Mouse (Mus musculus): ENCODE measurements around the gene Rhod. TPM values are rescaled to one million over a fixed set of nuclear protein-coding genes. Genes with fewer than 3 reads are reported as not detected.

The Rhod gene
- polyA plus RNA-seq (2012) = not detected in 2 replicates

DNA sequence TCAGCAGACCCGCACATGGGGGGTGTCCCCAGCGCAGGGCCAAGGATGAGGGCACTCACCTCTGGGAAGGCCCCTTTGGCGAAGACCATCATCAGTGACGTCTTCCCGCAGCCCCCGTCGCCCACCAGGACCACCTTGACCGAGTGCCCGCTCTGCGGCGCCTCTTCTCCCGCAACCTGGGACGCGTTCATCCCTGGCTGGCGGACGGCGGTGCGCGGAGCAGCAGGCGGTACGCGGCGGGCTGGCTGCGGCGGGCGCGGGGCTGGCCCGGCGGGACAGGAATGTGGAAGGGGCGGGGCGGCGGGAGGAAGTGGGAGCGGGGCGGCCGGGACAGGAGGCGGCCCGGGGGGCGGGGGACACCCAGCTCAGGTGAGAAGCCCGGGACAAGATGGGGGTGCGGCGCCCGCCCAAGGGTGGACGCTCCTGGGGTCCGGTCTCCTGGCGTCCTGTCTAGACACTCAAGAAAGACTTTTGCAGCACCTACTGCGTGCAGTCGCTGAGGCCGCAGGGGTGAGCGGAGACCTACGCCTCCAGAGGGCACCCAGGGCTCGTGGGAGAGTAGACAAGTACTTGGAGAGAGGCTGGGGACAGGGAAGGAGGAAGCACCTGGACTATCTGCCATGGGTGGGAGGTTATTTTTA lies at the start of gene Rhod:
Gene Rhod (minus strand): TSS at position 272 of the 641 bp plus-strand sequence.
- TF ChIP-seq GATA1 (IDR thresholded peaks at IDR 0.05; ENCODE audit: low read length) = no peak

DNA sequence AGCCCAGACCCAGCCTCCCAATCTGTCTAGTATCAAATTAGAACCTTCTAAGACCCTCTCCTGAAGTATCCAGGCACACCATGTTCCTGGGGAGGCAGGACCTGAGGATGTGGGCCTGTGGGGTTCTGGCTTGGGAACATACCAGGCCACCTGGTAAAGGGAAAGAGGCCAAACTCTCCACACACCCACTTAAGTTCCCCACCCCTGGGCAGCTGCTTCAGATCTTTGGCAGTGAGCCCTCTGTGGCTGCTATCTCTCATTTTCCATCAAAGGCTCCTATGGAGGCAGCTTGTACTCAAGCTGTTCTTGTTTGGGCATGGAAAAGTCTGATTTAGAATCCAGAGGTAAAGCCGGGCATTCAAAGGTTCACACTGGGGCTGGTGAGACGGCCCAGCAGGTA lies 48.6 kb upstream of the Rhod start:
- no peak for TF ChIP-seq GATA1 (IDR thresholded peaks at IDR 0.05; ENCODE audit: low read length)

DNA sequence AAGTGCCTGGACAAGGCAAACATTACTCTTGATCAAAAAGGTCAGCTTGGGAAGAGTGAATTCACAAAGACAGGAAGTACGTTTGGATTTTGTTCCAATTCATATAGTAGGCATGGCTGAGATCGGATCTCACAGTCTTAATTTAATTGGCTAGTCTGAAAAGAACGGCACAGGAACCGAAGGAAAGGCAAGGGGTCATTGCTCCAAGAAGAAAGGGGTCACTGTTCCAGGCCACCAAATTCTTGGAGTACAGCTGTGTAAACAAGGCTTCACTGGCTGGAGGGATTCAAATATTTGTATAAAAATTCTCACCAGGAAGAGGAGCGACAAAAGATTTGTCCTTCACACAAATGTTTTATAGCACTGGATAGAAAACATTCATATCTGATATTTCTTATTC lies 45.8 kb upstream of the Rhod start:
- no peak for TF ChIP-seq GATA1 (IDR thresholded peaks at IDR 0.05; ENCODE audit: low read length)

DNA sequence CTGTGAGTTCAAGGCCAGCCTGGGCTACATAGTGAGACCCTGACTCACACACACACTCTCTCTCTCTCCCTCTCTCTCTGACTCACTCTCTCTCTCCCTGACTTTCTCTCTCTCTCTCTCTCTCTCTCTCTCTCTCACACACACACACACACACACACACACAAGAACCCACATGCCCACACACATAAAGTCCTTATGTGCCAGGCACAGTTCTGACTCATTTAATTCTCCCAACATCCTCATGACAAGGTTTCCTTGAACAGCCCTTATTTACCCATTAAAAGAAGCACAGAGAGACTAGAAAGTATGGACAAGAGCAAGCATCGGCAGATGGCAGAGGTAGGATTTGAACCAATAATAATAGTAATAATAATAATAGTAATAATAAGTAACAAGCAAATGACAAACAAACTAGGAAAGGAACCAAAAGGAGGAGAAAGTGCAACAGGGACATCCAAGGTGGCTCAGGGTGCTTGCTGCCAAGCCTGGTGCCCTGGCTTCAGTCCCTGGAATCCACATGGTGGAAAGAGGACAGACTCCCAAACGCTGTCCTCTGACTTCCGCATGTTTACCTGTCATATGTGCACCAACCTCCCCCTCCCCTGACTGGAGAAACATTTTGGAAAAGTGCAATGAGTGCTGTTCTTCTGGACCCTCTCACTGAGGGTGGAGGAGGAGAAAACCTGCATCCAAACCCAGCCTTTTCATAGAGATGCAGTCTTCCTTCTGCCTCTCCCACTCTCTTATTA lies 43.1 kb upstream of the Rhod start:
- TF ChIP-seq GATA1 (IDR thresholded peaks at IDR 0.05; ENCODE audit: low read length) = no peak

DNA sequence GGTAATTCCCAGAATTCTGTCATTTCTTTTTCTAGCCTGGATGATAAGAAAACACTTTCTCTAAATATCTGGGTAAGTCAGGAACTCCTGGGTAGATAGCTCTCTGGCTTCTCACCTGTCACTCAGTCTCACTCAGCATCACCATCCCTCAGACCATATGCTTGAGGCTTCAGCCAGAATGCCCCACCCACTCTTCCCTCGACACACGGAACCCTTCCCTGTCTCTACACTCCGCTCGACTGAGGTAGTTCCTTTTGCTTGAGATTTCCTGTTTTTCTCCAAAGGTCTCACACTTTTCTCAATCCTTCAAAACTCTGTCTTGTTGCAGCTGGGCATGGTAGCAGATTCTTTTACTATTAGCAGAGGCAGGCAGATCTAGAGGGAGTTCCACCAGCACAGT lies 42.1 kb upstream of the Rhod start:
- no peak for TF ChIP-seq GATA1 (IDR thresholded peaks at IDR 0.05; ENCODE audit: low read length)

DNA sequence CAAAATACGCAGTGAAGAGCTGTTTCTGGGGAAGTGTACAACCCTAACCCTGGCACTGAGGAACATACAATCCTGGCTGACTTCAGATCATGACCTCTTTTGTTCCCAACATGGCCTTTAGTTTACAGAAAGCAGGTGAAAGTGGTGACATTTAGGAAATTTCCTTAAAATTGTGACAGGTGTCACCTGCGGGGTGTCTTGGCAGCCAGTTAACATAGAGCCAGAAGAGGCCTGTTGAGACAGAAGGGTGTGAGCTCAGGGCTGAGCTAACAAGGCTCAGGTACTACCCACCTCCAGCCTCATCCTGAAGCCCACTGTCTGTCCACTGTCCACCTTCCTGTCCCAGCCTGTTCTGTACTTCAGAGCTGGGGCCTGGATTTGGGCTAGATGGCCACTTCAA lies 40.8 kb upstream of the Rhod start:
- no peak for TF ChIP-seq GATA1 (IDR thresholded peaks at IDR 0.05; ENCODE audit: low read length)

DNA sequence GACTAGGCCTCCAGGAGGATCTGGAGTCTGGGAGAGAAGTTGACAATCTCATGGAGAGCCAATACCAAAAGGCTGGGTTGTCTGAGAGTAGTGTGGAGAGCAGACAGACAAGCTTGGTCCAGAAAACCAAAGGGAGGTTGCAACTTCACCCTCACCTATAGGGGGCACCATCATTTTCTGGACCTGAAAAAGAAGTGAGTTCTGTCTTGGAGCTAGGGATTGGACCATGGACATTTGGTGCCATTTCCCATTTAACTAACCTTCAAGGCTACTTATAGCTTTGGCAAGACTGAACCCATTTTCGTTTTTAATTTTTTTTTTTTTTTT lies 38.9 kb upstream of the Rhod start:
- no peak for TF ChIP-seq GATA1 (IDR thresholded peaks at IDR 0.05; ENCODE audit: low read length)

DNA sequence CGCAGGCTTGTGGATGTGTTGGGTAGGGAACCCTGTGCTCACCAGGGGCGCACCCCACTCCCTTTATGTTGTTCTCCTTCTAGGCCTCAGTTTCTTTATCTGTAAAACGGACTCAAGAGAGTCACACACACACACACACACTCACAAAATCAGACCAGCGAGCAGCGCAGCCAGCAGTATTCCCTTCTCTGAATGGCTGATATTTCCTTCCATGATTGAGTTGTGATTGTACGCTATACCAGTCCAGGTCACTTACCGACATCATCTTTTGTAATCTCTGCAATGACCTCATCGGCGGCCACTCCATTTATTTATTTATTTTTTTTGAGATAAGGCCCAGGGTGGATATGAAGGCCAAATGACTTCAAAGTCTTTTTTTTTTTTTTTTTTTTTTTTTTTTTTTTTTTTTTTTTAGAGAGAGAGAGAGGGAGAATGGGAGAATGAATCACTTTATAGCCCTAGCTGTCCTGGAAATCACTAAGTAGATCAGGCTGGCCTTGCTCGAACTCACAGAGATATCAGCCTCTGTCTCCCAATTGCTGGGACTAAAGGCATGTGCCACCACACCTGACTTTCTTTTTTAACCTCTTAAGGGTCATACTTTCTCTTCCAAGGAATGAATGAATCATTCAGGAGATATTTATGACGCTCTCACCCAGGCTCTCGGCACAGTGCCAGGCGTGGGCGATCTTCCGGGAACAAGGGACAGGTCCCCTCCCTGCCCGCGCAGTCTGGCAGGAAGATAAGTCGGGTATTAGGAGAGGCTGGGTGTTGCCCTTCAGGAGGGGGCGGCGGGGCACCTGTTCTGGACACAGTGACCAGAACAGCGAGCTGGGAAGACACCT lies 38.3 kb upstream of the Rhod start, which contains the start of gene Syt12:
Gene Syt12 (minus strand): TSS at position 103 of the 845 bp plus-strand sequence.
- no peak for TF ChIP-seq GATA1 (IDR thresholded peaks at IDR 0.05; ENCODE audit: low read length)

DNA sequence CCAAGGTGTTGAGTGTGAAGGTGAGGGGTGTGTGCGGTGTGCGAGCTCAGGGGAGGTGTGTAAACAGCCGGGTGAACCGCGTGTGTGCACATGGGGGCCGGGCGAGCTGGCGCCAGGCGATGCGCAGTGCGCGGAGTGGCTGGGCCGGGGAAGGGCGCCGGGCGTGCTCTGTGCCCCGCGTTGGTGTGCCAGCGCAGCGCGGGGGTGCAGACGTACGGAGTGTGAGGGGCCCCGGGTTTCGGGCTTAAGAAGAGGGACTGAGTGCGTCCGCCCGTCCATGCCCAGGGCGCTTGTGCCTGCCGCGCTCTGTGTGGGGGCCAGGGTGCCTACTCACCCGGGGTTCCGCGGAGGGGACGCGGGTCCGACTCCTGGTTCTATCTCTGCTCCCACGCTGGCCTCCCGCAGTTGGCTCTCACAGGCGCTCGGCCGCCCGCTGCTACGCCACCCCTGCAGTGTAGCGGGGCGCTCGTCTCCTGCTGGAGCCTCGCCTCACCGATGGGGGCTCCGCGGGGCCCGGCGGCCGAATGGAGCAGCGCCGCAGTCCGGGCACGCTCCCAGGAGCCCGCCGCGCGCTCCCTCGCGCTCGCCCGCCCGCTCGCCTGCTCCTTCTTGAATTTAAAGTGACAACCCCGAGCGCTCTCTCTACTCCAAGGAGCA lies 37.5 kb upstream of the Rhod start:
- no peak for TF ChIP-seq GATA1 (IDR thresholded peaks at IDR 0.05; ENCODE audit: low read length)

DNA sequence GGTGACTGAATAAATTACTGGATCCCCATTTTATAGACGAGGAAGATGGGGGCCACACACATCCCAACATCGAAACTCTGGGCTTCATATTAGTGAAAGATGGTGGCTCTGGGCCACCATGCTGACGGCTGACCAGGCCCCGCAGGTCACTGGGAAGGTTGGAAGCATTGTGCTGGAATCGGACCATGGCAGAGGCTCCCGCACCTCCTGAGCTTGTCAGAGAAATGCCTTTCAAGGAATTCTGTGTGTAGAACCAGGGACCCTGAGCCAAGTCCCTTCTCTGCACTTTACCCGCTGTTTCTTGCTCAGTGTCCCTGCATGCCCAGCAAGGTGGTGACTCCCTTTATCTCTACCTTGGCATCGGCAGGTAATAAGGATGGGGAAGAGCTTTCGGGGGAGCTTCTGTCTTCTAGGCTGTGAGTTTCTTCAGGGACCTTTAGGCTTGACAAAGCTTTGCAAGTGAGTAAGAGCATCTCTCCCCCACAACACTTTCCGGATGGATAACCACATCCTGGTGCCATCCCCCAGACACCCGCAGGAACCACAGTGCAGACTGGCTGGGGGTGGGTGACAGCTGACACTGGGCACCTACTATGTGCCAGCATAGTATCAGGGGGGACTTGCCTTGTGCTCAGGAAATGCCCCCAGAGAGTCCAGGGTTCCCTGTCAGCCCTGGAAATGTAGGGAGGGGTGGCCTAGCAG lies 36.1 kb upstream of the Rhod start:
- no peak for TF ChIP-seq GATA1 (IDR thresholded peaks at IDR 0.05; ENCODE audit: low read length)

DNA sequence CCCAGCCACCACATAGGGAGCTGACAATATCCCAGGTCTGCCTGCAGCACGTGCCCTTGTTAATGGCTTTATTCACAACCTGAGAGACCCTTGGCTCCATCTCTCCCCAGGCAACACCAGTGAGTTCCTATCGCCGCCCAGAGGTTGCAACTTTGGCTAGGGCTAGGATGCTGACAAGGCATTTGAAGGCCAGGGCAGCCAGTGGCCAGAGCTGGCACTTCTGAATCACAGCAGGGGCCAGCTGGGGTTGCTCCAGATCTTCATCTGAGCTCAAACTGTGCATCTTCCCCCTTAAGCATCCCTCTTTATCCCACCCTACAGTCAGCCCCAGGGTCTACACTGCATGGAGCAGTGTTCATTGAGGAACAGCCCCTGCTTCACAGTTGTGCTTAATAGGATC lies 35.5 kb upstream of the Rhod start:
- TF ChIP-seq GATA1 (IDR thresholded peaks at IDR 0.05; ENCODE audit: low read length) = no peak

DNA sequence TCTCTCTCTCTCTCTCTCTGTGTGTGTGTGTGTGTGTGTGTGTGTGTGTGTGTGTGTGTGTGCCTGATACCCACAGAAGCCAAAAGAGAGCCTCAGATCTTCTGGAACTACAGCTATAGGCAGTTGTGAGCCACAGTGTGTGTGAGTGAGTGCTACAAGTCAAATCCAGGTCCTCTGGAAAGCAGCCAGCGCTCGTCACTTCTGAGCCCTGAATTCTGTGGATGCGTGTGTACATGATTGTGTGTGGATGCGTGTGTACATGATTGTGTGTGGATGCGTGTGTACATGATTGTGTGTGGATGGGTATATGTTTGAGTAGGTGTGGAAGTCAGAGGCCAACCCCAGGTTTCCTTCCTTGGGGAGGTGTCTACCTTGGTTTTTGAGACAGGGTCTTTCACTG lies 34.3 kb upstream of the Rhod start:
- TF ChIP-seq GATA1 (IDR thresholded peaks at IDR 0.05; ENCODE audit: low read length) = no peak

DNA sequence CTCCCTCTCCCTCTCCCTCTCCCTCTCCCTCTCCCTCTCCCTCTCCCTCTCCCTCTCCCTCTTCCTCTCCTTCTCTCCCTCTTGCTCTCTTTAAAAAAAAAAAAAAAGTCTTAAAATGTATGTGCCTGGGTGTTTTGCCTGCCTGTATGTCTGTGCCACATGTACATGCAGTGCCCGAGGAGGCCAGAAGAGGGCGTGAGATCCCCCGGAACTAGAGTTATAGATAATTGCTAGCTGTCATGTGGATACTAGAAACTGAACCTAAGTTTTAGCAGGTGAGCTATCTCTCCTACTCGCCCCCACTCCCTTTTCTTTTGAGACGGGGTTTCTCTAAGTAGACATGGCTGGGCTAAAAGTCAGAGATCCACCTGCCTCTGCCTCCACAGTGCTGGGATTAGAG lies 29.1 kb upstream of the Rhod start:
- TF ChIP-seq GATA1 (IDR thresholded peaks at IDR 0.05; ENCODE audit: low read length) = no peak

DNA sequence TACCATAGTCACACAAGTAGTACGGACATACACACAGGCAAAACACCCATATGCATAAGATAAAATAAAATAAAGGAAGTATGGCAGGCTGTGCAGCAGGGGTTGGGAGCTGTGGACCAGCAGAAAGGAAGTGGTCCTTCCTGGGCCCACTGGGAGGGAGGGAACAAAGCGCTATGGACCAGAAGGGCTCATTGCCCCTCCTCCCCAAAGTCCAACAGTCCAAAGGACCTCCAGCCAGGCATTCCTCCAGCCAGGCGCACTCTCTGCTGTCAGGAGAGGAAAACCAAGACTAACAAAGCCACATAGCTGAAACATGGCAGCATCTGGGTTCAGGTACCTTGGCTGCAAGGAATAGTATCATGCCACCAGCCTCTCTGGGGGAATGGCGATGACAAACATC lies 25.4 kb upstream of the Rhod start:
- TF ChIP-seq GATA1 (IDR thresholded peaks at IDR 0.05; ENCODE audit: low read length) = no peak

DNA sequence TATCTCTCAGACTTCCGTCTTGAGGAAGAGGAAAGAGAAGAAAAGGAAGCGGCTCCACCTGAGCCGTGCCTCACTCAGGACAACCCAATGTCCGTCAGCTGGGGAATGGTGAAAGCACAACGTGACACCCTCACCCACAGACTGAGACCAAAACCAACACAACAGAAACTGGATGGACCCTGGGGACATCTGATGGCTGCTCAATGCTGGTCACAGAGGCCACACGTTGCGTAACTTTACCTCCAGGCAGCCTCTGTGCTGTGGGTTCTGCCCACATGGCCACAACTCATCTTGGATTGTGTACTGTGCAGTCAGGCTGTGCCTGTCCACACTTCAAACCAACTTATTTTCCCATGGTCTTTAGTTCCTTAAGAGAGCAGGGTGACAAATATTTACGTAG lies 22.7 kb upstream of the Rhod start:
- no peak for TF ChIP-seq GATA1 (IDR thresholded peaks at IDR 0.05; ENCODE audit: low read length)
